Mouse (Mus musculus) erythroblast, embryonic 14.5 days (primary cell): ENCODE results near the gene Rnf208. TPM values are rescaled to one million over a fixed set of nuclear protein-coding genes. Genes with fewer than 3 reads are reported as not detected.

Experiments used
- H3K27me3 ChIP-seq: 2 replicates; pipeline ENCODE4 v1.6.1; 2012; ENCODE audit warnings: inconsistent platforms; ENCODE audit not compliant: control insufficient read depth
- H3K36me3 ChIP-seq: 2 replicates; pipeline ENCODE4 v1.6.1; 2012; ENCODE audit warnings: mild to moderate bottlenecking, inconsistent platforms; ENCODE audit not compliant: control insufficient read depth
- H3K4me1 ChIP-seq: 2 replicates; pipeline ENCODE4 v1.6.1; 2012; ENCODE audit warnings: inconsistent platforms; ENCODE audit not compliant: control insufficient read depth
- H3K4me3 ChIP-seq: replicated peaks from 2 replicates; pipeline ENCODE3; 2012; ENCODE audit warnings: moderate library complexity, mild to moderate bottlenecking, inconsistent platforms
- H3K9me3 ChIP-seq: 2 replicates; pipeline ENCODE4 v1.6.1; 2012; ENCODE audit warnings: low read length, inconsistent platforms, mixed read lengths; ENCODE audit not compliant: control insufficient read depth
- GATA1 ChIP-seq: IDR thresholded peaks from 2 replicates; pipeline ENCODE4 v1.6.1; 2012; ENCODE audit warnings: low read length, inconsistent platforms, mixed read lengths
- TAL1 ChIP-seq: IDR thresholded peaks from 3 replicates; pipeline ENCODE4 v1.6.1; 2012; ENCODE audit warnings: low read length, inconsistent platforms, mixed read lengths
- polyA plus RNA-seq: library from polyadenylated mRNA; stranded (reverse); fragments of >175 nt; gene quantifications from 2 replicates; pipeline ENCODE4 v1.2.3, GENCODE M21; 2012

Rnf208 gene
- polyA plus RNA-seq, 1 experiment = 0.07 TPM

DNA sequence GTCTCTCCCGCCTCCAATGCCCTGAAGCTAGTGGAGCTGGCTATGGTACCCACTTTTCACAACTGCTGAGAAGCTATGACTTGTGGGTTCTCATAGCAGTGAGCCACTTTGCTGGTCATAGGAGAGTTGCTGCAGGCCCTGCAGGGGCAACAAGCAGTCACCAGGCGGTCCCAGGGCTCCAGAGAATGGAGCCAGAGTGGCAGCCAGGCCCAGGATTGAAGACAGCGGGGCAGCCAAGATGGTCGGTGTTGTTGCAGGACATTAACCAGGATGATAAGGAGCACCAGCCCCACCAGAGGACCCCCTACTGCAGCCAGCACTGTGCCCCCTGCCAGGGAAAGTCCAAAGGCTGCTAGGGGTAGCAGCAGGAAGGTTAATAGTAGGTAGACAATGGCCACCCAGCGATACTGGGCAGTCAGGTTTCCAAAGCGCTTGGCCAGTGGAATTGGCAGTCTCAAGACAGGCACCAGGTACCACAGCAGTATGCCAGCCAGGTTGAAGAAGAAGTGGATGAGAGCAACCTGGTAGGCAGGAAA is 13.0 kb upstream of the Rnf208 start:
- Histone ChIP-seq H3K36me3 (peaks cover 3% of the 10 kb centered on the region), H3K4me3 (peak overlapping the region; percentile 46), H3K4me1 (peaks cover 34% of the 10 kb centered on the region), H3K9me3 (no peaks in the 10 kb centered on the region), H3K27me3 (peaks cover 7% of the 10 kb centered on the region)
- TF ChIP-seq TAL1 = no peak
- TF ChIP-seq GATA1 = no peak

DNA sequence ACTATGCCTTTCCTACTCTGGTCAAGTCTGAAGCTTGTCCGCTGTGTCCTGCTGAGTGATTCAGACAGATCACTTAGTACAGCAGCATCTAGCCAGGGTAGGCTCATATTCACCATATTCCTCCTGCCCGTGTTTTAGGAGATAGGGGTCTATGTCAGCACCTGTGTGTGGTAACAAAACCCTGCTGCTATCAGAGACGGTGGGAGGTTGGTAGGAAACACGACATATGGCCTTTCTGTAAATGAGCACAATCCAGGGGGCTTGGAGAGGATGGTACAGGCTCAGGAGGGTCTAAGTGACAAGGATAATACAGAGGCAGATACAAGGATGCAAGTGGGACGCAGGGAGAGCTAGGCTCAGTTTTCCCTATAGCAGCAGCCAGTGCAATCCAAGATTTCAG is 12.5 kb upstream of the Rnf208 start:
- Histone ChIP-seq H3K9me3 (no peaks in the 10 kb centered on the region), H3K27me3 (peaks cover 7% of the 10 kb centered on the region), H3K4me1 (peaks cover 34% of the 10 kb centered on the region), H3K4me3 (no peak overlapping the region), H3K36me3 (no peaks in the 10 kb centered on the region)
- no peak for TF ChIP-seq TAL1
- TF ChIP-seq GATA1 = no peak

DNA sequence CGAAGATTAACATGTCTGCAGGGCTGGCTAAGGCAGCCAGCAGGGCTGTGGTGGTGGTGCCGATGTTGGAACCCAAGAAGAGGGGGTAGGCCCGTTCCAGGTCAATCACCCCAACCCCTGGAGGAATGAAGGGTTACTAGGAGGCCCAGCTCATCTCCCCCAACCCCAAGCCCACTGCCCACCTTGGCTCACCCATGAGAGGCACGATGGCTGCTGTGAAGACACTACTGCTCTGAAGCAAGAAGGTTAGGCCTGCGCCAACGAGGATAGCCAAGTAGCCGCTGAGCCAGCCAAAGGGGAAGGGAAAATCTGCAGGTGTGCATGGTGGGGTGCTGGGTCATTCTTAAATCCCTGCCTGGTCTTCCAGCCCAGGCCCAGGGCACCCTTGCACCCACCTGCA is 11.5 kb upstream of the Rnf208 start:
- peaks cover 30% of the 10 kb centered on the region for H3K4me1 ChIP-seq
- TF ChIP-seq GATA1 (no peak), TAL1 (no peak)
- H3K36me3 ChIP-seq = no peaks in the 10 kb centered on the region
- no peak overlapping the region for H3K4me3 ChIP-seq
- H3K27me3 ChIP-seq = peaks cover 7% of the 10 kb centered on the region
- no peaks in the 10 kb centered on the region for H3K9me3 ChIP-seq

DNA sequence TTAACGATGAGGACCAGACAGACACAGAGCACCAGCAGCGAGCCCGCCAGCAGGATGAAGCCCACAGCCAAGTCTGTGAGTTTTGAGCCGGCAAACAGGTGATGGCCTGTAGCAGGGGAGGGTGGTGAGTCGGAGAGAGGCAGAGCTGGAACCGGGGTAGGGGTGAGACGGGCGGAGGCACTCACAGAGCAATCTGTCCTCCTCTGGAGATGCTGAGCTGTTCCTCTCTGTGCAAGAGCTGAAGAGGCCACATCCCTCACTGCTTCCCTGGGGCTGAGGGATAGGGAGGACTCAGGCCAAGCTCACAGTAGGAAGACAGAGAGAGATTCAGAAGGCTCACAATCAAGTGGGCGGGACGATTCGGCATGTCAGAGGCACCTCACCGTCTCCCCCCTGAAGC is 11.0 kb upstream of the Rnf208 start:
- no peak overlapping the region for H3K4me3 ChIP-seq
- no peaks in the 10 kb centered on the region for H3K9me3 ChIP-seq
- H3K4me1 ChIP-seq = peaks cover 27% of the 10 kb centered on the region
- H3K36me3 ChIP-seq = no peaks in the 10 kb centered on the region
- no peak for TF ChIP-seq TAL1
- no peak for TF ChIP-seq GATA1
- H3K27me3 ChIP-seq = peaks cover 9% of the 10 kb centered on the region

DNA sequence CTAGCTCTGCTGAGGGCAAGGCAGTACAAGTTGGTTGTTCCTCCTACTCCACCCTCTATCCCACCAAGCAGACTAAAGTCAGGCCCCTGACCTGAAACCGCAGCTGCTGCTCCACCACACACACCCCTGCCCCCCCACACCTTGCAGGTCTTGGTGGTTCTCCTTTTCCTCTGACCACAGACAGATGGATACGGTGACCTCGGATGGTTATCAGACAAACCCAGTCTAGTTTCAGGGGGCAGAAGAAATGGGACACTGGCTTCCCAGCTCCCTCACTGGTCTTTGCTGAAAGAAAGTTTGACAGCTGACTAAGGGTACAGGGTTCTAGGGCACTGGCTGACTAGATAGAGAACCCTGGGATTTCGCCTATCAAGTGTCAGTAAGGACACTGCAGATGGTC is 8.6 kb upstream of the Rnf208 start:
- Histone ChIP-seq H3K4me1 (peaks cover 18% of the 10 kb centered on the region), H3K9me3 (no peaks in the 10 kb centered on the region), H3K27me3 (peaks cover 16% of the 10 kb centered on the region), H3K36me3 (no peaks in the 10 kb centered on the region), H3K4me3 (no peak overlapping the region)
- TF ChIP-seq GATA1 = no peak
- TF ChIP-seq TAL1 = no peak

DNA sequence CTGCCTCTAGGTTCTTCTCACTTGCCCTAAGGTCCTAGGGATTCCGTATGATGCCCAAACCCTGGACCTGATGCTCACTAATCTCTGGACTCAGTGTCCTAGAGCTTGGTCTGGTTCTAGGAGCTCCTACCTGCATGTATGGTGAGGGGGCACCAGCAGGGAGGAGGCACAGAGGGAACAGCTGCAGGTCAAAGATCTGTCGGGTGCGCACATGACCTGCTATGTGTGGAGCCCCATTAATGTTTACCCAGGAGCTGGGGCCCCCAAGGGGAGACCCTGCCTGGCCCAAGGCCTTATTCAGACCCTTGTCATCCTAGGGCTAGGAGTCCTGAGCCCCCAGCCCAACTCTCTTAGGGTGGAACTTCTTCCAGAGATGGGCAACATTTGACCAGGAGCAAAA is 8.0 kb upstream of the Rnf208 start, which contains the start of gene Slc34a3:
Gene Slc34a3 (minus strand): TSS at position 315 of the 400 bp plus-strand sequence.
- no peak for TF ChIP-seq GATA1
- no peak for TF ChIP-seq TAL1
- peaks cover 16% of the 10 kb centered on the region for H3K27me3 ChIP-seq
- H3K4me1 ChIP-seq = peaks cover 15% of the 10 kb centered on the region
- no peak within 1 kb of the TSS for H3K4me3 ChIP-seq
- no peaks in the 10 kb centered on the region for H3K36me3 ChIP-seq
- H3K9me3 ChIP-seq = no peaks in the 10 kb centered on the region

DNA sequence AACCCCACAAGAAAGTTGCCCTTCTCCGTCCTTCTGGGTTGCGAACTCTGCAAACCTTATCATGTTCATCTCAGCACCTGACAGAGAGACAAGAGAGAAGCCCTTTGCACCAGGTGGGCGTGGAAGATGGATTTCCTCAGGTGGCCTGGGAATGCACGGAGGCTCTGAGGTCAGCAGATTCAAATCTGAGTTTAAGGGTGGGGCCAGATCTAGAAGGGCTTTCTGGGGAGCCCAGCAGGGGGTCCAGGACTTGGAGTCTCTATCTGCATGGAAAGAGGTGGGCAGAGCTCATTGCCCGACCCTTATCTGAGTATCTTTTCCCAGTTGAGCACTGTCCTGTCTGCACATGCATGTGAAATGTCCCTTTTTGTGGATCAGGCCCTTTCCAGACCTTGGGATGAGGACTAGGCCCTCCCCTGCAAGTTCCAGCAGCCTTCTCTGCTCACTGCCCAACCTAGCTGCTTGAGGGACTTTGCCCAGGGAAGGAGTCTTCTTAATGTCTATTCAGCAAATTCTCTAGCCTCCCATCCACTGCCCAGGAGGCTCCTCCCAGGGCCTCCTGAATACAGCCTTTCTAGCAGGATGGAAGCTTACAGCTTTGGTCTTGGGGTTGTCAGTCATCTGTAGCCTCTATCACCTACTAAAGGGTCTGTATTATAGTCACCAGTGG is 7.4 kb upstream of the Rnf208 start:
- Histone ChIP-seq H3K27me3 (peaks cover 16% of the 10 kb centered on the region), H3K9me3 (no peaks in the 10 kb centered on the region), H3K36me3 (no peaks in the 10 kb centered on the region), H3K4me1 (peaks cover 17% of the 10 kb centered on the region), H3K4me3 (no peak overlapping the region)
- TF ChIP-seq GATA1 (no peak), TAL1 (no peak)

DNA sequence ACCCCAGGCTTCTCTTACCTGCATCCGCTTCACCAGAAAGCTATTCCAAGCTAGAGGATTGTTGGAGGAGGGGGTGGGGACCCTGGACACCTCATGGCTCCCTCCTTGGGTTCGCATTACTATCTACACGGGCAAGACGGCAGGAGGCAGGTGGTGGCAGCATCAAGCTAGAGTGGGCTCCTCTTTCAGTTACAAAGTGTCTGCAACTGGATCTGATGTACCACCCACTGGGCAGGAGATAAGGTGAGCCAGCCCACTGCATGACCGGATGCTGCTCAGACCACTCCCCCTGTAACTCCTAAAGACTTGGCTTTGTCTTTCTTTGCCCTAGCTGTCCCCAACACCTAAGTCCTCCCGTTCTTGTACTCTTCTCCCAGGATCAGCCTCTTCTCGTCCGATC is 5.4 kb upstream of the Rnf208 start, which contains the start of gene Rnf224:
Gene Rnf224 (minus strand): TSS at position 174 of the 400 bp plus-strand sequence.
- no peaks in the 10 kb centered on the region for H3K36me3 ChIP-seq
- H3K4me3 ChIP-seq = no peak within 1 kb of the TSS
- peaks cover 36% of the 10 kb centered on the region for H3K4me1 ChIP-seq
- no peaks in the 10 kb centered on the region for H3K9me3 ChIP-seq
- peaks cover 22% of the 10 kb centered on the region for H3K27me3 ChIP-seq
- no peak for TF ChIP-seq TAL1
- no peak for TF ChIP-seq GATA1

DNA sequence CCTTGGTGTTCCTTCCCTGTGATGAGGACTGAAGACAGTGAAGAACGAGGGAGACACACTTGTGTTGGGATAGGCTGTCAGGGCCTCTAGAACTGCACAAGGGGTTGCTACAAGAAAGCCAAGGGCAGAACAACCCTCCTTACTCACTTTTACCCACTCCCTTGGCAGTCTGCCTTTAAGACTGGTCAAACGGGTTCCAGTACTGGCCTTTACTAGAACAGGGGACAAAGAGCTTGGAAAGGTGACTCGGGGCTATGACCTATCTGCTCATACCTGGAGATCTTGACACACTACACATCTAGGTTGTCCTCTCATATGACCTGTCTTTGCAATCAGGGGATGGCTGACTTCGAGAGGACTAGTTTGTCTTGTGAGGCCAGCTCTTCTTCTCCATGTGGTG is 4.5 kb upstream of the Rnf208 start:
- no peaks in the 10 kb centered on the region for H3K36me3 ChIP-seq
- H3K9me3 ChIP-seq = no peaks in the 10 kb centered on the region
- H3K27me3 ChIP-seq = peaks cover 28% of the 10 kb centered on the region
- H3K4me3 ChIP-seq = no peak overlapping the region
- TF ChIP-seq TAL1 = no peak
- H3K4me1 ChIP-seq = peaks cover 44% of the 10 kb centered on the region
